Mouse (Mus musculus): ENCODE results near the gene Zmynd8.

Zmynd8 gene

GRCm38 (mm10) chr2:165896171-165896570 is 2.6 kb downstream of the Zmynd8 start:
- DNase-seq, result no peak

- no peak for DNase-seq
Measured at GRCm38 (mm10) chr2:165895687-165896086, 3.1 kb downstream of the Zmynd8 start.

GRCm38 (mm10) chr2:165894533-165894932 is 4.3 kb downstream of the Zmynd8 start:
- DNase-seq, result no peak

GRCm38 (mm10) chr2:165893232-165893631 is 5.6 kb downstream of the Zmynd8 start:
- DNase-seq, result no peak

GRCm38 (mm10) chr2:165892626-165893025 is 6.2 kb downstream of the Zmynd8 start:
- DNase-seq, result no peak

GRCm38 (mm10) chr2:165890401-165890800 is 8.4 kb downstream of the Zmynd8 start:
- DNase-seq, result no peak

- no peak for DNase-seq
Measured at GRCm38 (mm10) chr2:165889874-165890273, 8.9 kb downstream of the Zmynd8 start.

GRCm38 (mm10) chr2:165889266-165889665 is 9.6 kb downstream of the Zmynd8 start:
- DNase-seq, result no peak

GRCm38 (mm10) chr2:165888813-165889221 is 10.0 kb downstream of the Zmynd8 start:
- DNase-seq, result no peak

- DNase-seq, result peak; percentile 85
Measured at GRCm38 (mm10) chr2:165888396-165888795, 10.4 kb downstream of the Zmynd8 start.

GRCm38 (mm10) chr2:165886857-165887628 is 11.8 kb downstream of the Zmynd8 start:
- DNase-seq, result no peak

GRCm38 (mm10) chr2:165886482-165886856 is 12.3 kb downstream of the Zmynd8 start:
- DNase-seq, result no peak

- DNase-seq, result no peak
Measured at GRCm38 (mm10) chr2:165885951-165886320, 12.9 kb downstream of the Zmynd8 start.

GRCm38 (mm10) chr2:165885225-165885950 is 13.4 kb downstream of the Zmynd8 start:
- DNase-seq, result peak; percentile 87

- peak; percentile 97 for DNase-seq
Measured at GRCm38 (mm10) chr2:165884577-165885224, 14.1 kb downstream of the Zmynd8 start.

GRCm38 (mm10) chr2:165883846-165884576 is 14.8 kb downstream of the Zmynd8 start:
- DNase-seq, result peak; percentile 86

- no peak for DNase-seq
Measured at GRCm38 (mm10) chr2:165883006-165883405, 15.8 kb downstream of the Zmynd8 start.

- DNase-seq, result no peak
Measured at GRCm38 (mm10) chr2:165881585-165882431, 17.0 kb downstream of the Zmynd8 start.

GRCm38 (mm10) chr2:165881220-165881584 is 17.6 kb downstream of the Zmynd8 start:
- no peak for DNase-seq

- DNase-seq, result no peak
Measured at GRCm38 (mm10) chr2:165880501-165881182, 18.2 kb downstream of the Zmynd8 start.

GRCm38 (mm10) chr2:165879403-165880178 is 19.2 kb downstream of the Zmynd8 start:
- DNase-seq, result no peak

Measured in layer of hippocampus, adult 9-11 months (tissue).